Mouse (Mus musculus) embryonic facial prominence, embryonic 14.5 days (tissue): ENCODE measurements around the gene Hoxd10. TPM values are rescaled to one million over a fixed set of nuclear protein-coding genes. Genes with fewer than 3 reads are reported as not detected.

Experiments used
- ATAC-seq: fragments of 200-750 bp; cut with Nextera tagmentation; 2 replicates; pipeline ENCODE4 v1.8.0; 2017; ENCODE audit warnings: low read depth, moderate number of reproducible peaks, moderate TSS enrichment
- DNase-seq: peaks from one replicate; pipeline ENCODE4 v3.0.0-alpha.2; 2015; ENCODE audit warnings: low spot score
- H3K27ac ChIP-seq: fragments of 300-500 bp; sonication (generic); replicated peaks from 2 replicates; pipeline ENCODE4 v1.5.1; 2014; ENCODE audit warnings: low read depth, mild to moderate bottlenecking, low read length, moderate library complexity
- H3K27me3 ChIP-seq: fragments of 300-500 bp; sonication (generic); replicated peaks from 2 replicates; pipeline ENCODE4 v1.6.1; 2014; ENCODE audit warnings: low read length; ENCODE audit not compliant: control insufficient read depth, insufficient read depth
- H3K36me3 ChIP-seq: fragments of 300-500 bp; sonication (generic); 2 replicates; pipeline ENCODE4 v1.6.1; 2014; ENCODE audit warnings: low read length, mixed read lengths; ENCODE audit not compliant: control insufficient read depth, insufficient read depth
- H3K4me1 ChIP-seq: fragments of 300-500 bp; sonication (generic); 2 replicates; pipeline ENCODE4 v1.6.1; 2014; ENCODE audit warnings: antibody characterized with exemption, low read length; ENCODE audit not compliant: control insufficient read depth, insufficient read depth
- H3K4me2 ChIP-seq: fragments of 300-500 bp; sonication (generic); 2 replicates; pipeline ENCODE4 v1.6.1; 2014; ENCODE audit warnings: low read depth, mild to moderate bottlenecking, low read length, moderate library complexity, mixed read lengths
- H3K4me3 ChIP-seq: fragments of 300-500 bp; sonication (generic); 2 replicates; pipeline ENCODE4 v1.5.1; 2014; ENCODE audit warnings: low read depth, mild to moderate bottlenecking, low read length
- H3K9ac ChIP-seq: fragments of 300-500 bp; sonication (generic); 2 replicates; pipeline ENCODE4 v1.6.1; 2014; ENCODE audit warnings: low read depth, mild to moderate bottlenecking, low read length, moderate library complexity, mixed read lengths
- H3K9me3 ChIP-seq: fragments of 300-500 bp; sonication (generic); 2 replicates; pipeline ENCODE4 v1.6.1; 2016; ENCODE audit warnings: low read length; ENCODE audit not compliant: control insufficient read depth
- WGBS: fragments of 180-500 bp; shearing (Covaris S2); extraction: QIAGEN DNeasy Blood & Tissue Kit; methylation state at CpG from one replicate; pipeline ENCODE4 v1.1.7; 2014; 5-methylcytosine and 5-hydroxymethylcytosine counted together
- polyA plus RNA-seq: library from polyadenylated mRNA; unstranded; fragments of >200 nt; fragmentation: Nextera tagmentation; extraction: Ambion mirVana; gene quantifications from 2 replicates; pipeline ENCODE4 v1.2.1, GENCODE M21; 2014

The Hoxd10 gene
- polyA plus RNA-seq, 1 experiment from 2014 or later, result 0.45 TPM

DNA sequence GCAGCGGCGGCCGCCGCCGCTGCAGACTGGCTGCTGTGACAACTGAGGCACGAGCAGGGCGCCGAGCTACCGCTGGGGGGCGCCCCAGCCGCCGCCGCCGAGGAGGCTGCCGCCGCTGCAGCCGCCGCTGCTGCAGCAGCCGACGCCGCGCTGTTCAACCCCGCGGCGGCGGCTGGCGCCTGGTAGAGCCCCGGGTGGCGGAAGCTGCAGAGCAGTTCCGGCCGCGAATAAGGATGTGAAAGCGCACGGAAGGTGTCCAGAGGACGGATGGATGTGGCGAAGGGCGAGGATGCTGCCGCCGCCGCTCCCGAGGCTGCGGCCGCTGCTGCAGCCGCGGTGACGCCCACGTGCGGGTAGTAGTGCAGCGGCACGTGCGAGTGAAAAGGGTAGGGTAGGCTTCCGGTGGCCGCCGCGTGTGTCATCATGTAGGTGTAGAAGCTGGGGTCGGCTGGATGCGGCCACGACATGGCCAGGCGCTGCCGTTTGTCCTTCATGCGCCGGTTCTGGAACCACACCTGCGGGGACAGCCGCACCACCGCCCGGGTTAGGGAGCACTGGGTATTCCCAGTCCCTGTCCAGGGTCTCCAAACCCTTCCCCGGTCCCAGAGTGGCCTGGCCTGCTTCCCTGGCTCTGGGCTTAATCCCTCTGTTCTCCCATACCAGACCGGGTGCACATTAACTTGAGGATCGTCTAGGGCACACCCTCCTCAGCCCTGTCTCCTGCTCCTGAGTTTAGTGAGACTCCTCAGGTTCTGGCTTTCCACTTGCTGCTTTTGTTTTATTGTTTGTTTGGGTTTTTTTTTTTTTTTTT, 35.7 kb upstream of the Hoxd10 start:
- Histone ChIP-seq H3K9ac (no peak overlapping the region; the same call in 1 of the 2 replicates), H3K27ac (no peak overlapping the region), H3K9me3 (no peaks in the 10 kb centered on the region), H3K4me1 (no peaks in the 10 kb centered on the region), H3K4me3 (peak overlapping the region; percentile 39), H3K27me3 (peaks cover 92% of the 10 kb centered on the region), H3K36me3 (no peaks in the 10 kb centered on the region), H3K4me2 (peak overlapping the region; percentile 55)
- ATAC-seq (peak; percentile 30; the same call in 1 of the 2 replicates), DNase-seq (no peak)
- under 1% methylated on average over 33 of the region's 69 CpGs for WGBS

- H3K4me2 ChIP-seq, result no peak overlapping the region
- no peak overlapping the region for H3K9ac ChIP-seq
Observed at GRCm38 (mm10) chr2:74656632-74657021, 35.1 kb upstream of the Hoxd10 start.

GRCm38 (mm10) chr2:74657251-74658023, 34.3 kb upstream of the Hoxd10 start:
- Histone ChIP-seq H3K27ac (no peak overlapping the region), H3K36me3 (no peaks in the 10 kb centered on the region), H3K4me3 (peak overlapping the region; percentile 13; the same call in 1 of the 2 replicates), H3K9me3 (no peaks in the 10 kb centered on the region), H3K4me2 (peak overlapping the region; percentile 29), H3K4me1 (0 out of 2 replicates have a peak, but pooled peaks cover 3% of the 10 kb centered on the region), H3K27me3 (peaks cover 92% of the 10 kb centered on the region), H3K9ac (no peak overlapping the region)
- ATAC-seq, result no peak
- WGBS, result 3% methylated on average over 44 of the region's 62 CpGs
- DNase-seq, result no peak

More at GRCm38 (mm10) chr2:74656632-74657021, 35.1 kb upstream of the Hoxd10 start:
- no peaks in the 10 kb centered on the region for H3K9me3 ChIP-seq
- 0 out of 2 replicates have a peak, but pooled peaks cover 3% of the 10 kb centered on the region for H3K4me1 ChIP-seq
- ATAC-seq, result no peak
- H3K27ac ChIP-seq, result no peak overlapping the region
- no peaks in the 10 kb centered on the region for H3K36me3 ChIP-seq
- no peak overlapping the region for H3K4me3 ChIP-seq
- WGBS, result 5% methylated on average over 4 of the region's 4 CpGs
- no peak for DNase-seq
- peaks cover 92% of the 10 kb centered on the region for H3K27me3 ChIP-seq

DNA sequence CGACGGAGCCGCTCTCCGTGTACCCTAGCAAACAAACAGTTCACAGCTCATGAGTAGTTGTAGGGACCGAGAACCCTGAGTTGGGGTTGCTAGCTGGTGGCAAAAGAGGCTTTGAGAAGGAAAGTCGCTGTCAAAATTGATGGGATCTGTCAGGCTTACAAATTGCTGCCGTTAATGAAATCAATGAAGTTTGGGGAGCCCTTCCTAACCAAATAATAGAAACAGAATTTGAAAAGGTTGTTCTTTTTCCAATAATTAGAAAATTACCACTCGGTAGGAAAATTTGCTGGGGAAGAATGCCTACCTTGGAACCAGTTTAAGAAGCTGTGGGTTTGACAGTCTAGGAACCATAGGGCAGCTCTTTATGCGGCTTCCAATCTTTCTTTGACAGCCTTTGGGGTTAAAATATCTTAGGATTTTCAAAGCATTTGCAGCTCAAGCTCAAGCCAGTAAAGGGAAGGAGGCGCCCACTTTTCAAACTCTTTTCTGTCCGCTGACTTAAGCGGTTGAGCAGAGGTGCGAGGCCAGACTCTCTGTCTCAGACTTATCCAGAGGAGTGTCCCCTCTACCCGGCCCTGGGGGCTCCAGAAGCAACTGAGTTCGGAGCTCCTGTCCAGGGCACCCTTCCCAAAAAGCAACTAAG, 33.6 kb upstream of the Hoxd10 start:
- no peak overlapping the region for H3K9ac ChIP-seq

GRCm38 (mm10) chr2:74658667-74659371, 32.9 kb upstream of the Hoxd10 start:
- Histone ChIP-seq H3K4me3 (peak overlapping the region; percentile 16; the same call in 1 of the 2 replicates), H3K9ac (no peak overlapping the region), H3K4me1 (0 out of 2 replicates have a peak, but pooled peaks cover 3% of the 10 kb centered on the region), H3K4me2 (0 out of 2 replicates have a peak overlapping the region, but pooled peaks have one; percentile 18), H3K36me3 (no peaks in the 10 kb centered on the region), H3K9me3 (no peaks in the 10 kb centered on the region), H3K27me3 (peaks cover 100% of the 10 kb centered on the region), H3K27ac (no peak overlapping the region)
- DNase-seq (no peak), ATAC-seq (no peak)
- under 1% methylated on average over 43 of the region's 47 CpGs for whole genome bisulfite sequencing

More for the DNA sequence above, 33.6 kb upstream of the Hoxd10 start:
- Histone ChIP-seq H3K27ac (no peak overlapping the region), H3K4me3 (peak overlapping the region; percentile 13; the same call in 1 of the 2 replicates), H3K4me2 (peak overlapping the region; percentile 29), H3K4me1 (0 out of 2 replicates have a peak, but pooled peaks cover 3% of the 10 kb centered on the region), H3K9me3 (no peaks in the 10 kb centered on the region), H3K36me3 (no peaks in the 10 kb centered on the region), H3K27me3 (peaks cover 96% of the 10 kb centered on the region)
- ATAC-seq (no peak), DNase-seq (no peak)
- 3% methylated on average over 15 of the region's 15 CpGs for WGBS

DNA sequence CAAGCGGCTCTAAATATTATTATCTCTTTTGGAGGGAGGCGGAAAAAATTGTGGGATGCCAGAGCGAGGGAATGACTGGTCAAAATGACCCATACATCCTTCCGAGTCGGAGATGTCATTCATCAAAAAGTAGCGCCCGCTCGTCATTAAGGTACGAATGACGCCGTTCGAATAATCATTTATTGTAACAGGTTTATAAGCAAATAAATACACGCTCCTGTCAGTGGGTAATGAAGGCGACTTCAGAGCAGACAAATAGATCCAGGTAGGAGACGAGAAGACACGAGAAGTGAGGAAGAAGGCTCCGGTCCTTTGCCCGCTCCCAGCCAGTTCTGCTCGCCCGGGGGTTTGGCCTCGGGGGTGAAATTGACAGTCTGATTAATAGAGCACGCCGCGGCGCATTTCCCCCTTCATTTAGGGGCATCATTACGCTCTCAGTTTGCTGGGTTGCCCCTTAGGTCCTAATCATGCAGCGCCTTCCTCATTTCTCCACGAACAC, 32.2 kb upstream of the Hoxd10 start, which contains the start of gene Evx2:
Gene Evx2, minus strand, starts transcription at position 51 of the 499 bp plus-strand sequence.
- Histone ChIP-seq H3K9ac (no peak within 1 kb of the TSS), H3K27me3 (peaks cover 100% of the 10 kb centered on the region), H3K4me3 (peak within 1 kb of the TSS; percentile 16; the same call in 1 of the 2 replicates), H3K4me1 (0 out of 2 replicates have a peak, but pooled peaks cover 3% of the 10 kb centered on the region), H3K27ac (no peak within 1 kb of the TSS), H3K4me2 (0 out of 2 replicates have a peak within 1 kb of the TSS, but pooled peaks have one; percentile 18), H3K9me3 (no peaks in the 10 kb centered on the region), H3K36me3 (no peaks in the 10 kb centered on the region)
- ATAC-seq (no peak), DNase-seq (no peak)
- 3% methylated on average over 27 of the region's 28 CpGs for WGBS

DNA sequence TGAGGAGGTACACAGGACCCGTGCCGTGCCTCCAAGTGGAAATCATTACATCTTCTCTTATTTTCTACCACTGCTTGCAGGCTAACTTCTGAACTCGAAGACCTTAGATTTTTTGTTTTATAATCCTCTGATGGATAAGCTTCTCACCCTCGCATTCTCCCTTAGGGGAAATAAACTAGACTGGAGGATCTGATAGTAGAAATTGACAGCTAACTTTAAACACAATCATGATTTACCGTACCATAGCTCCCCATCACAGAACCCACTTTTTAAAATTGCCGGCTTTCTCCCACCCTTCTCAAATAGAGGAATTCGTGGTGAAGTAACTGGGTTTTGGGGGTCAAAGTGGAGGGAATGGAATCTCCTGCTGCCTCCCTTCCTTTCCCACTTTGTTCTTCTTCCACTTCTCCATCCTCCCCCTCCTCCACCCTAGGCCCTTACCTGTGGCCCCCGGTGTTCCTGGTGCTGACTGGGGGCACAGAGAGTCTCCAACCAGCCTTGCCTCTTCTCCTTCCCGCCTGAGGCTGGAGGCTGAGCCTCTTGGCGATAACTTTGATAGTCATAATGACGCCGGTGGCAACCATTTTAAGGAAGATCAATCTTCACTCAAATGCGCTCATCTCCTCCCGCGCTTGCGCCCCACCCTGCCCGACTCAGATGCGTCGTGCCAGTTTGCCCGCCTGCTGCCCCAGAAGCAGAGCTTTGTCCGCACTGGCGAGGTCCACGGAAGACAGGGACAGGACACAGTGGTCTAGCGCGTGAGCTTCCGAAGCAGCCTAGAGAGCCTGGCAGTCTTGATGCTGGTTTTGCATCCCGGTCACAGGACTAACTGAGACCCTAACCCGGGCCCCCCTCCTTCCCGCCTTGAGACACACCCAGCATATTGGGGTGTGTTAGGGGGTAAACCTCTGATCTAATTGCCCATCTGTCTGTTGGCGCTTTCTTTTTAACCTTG, 31.0 kb upstream of the Hoxd10 start:
- H3K9me3 ChIP-seq, result no peaks in the 10 kb centered on the region
- H3K9ac ChIP-seq, result no peak overlapping the region
- peak overlapping the region; percentile 5; the same call in 1 of the 2 replicates for H3K4me3 ChIP-seq
- no peak overlapping the region for H3K4me2 ChIP-seq
- peaks cover 100% of the 10 kb centered on the region for H3K27me3 ChIP-seq
- ATAC-seq, result no peak
- WGBS, result 2% methylated on average over 30 of the region's 30 CpGs
- H3K27ac ChIP-seq, result no peak overlapping the region
- no peaks in the 10 kb centered on the region for H3K36me3 ChIP-seq
- H3K4me1 ChIP-seq, result 0 out of 2 replicates have a peak, but pooled peaks cover 3% of the 10 kb centered on the region
- no peak for DNase-seq
